Mouse (Mus musculus): ENCODE results near the gene Aox4. TPM values are rescaled to one million over a fixed set of nuclear protein-coding genes. Genes with fewer than 3 reads are reported as not detected.

The Aox4 gene
- polyA plus RNA-seq, 1 experiment from 2014 or later: 2.7 TPM

DNA sequence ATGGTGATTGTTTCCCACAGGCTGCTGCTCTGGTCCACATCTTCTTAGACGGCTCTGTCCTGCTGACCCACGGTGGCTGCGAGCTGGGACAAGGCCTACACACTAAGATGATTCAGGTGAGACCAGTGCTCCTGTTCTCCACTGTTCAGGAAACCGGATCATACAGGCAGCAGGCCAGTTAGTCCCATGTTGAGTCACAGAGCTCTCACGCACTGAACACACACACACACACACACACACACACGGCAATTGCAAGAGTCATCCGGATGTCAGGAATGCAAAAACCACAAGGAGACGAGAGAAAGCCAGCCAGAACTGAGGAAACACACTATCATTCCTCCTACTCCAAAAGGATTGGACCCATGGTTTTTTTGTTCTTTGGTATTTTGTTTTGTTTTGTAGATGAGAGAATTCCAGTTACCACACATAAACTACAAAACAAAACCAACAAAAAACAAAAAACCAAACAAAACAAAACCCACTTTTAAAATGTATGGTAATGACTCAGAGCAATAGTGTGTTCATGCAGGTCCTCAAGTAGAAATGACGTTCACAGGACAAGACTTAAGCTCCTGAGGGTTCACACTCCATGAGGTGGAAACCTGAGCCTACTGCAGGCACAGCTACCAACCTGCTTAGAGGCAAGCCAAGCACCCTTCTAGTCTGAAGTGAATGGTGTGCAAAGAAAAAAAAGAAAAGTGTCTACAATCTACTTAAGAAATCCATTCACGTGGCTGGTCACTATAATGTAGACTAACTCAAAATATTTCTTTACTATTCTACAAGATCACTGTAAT is 47.2 kb downstream of the Aox4 start:
- Histone ChIP-seq H3K4me1 (no peaks in the 10 kb centered on the region; the same call in 1 of the 2 replicates), H3K36me3 (no peaks in the 10 kb centered on the region), H3K4me3 (no peak overlapping the region), H3K27me3 (ENCODE audit: insufficient read depth, poor library complexity, severe bottlenecking) (no peaks in the 10 kb centered on the region), H3K9me3 (no peaks in the 10 kb centered on the region), H3K27ac (no peak overlapping the region)
- 74% methylated on average over 10 of the region's 10 CpGs for WGBS
- DNase-seq (ENCODE audit: low spot score): peak; percentile 62

DNA sequence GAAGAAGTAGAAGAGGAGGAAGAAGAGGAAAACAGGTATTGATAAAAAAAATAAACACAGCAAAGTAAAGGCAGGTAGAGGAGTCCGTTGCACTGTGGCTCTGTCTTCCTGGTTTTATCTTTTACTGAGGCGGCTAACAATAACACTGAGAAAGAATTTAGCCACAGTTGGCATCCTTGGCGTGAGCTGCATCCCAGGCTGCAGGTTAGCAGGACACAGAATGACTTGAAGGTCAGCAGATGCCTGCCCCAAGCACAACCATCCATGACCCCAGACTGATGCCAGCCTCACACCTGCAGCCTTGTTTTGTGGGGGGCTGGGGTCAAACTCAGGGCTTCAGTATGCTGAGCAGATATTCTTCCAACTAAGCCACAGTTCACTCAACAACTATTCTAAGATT is 50.1 kb downstream of the Aox4 start:
- no peak overlapping the region for H3K27ac ChIP-seq
- DNase-seq (ENCODE audit: low spot score): peak; percentile 64
- no peaks in the 10 kb centered on the region for H3K27me3 ChIP-seq (ENCODE audit: insufficient read depth, poor library complexity, severe bottlenecking)
- no peaks in the 10 kb centered on the region for H3K4me1 ChIP-seq
- H3K9me3 ChIP-seq: no peaks in the 10 kb centered on the region
- no peak overlapping the region for H3K4me3 ChIP-seq
- no peaks in the 10 kb centered on the region for H3K36me3 ChIP-seq
- WGBS: 47% methylated on average over 3 of the region's 3 CpGs

DNA sequence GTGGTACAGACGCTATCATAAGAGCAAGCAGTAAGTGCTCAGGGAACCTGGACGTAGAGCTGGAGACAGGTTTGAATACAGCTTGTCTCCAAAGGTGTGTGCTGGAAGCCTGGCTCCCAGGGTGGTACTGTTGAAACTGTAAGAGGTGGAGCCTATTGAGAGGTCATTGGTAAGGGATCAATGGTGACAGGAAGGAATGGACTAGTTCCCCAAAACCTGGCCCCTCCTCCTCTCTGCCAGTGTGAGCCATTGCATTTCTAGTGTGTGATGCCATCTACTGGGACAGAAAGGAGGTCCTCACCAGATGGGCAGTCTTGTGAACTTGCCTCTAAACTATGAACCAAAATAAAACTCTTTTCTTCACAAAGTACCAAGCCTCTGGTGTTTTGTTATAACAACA is 58.0 kb downstream of the Aox4 start:
- no peaks in the 10 kb centered on the region for H3K36me3 ChIP-seq

DNA sequence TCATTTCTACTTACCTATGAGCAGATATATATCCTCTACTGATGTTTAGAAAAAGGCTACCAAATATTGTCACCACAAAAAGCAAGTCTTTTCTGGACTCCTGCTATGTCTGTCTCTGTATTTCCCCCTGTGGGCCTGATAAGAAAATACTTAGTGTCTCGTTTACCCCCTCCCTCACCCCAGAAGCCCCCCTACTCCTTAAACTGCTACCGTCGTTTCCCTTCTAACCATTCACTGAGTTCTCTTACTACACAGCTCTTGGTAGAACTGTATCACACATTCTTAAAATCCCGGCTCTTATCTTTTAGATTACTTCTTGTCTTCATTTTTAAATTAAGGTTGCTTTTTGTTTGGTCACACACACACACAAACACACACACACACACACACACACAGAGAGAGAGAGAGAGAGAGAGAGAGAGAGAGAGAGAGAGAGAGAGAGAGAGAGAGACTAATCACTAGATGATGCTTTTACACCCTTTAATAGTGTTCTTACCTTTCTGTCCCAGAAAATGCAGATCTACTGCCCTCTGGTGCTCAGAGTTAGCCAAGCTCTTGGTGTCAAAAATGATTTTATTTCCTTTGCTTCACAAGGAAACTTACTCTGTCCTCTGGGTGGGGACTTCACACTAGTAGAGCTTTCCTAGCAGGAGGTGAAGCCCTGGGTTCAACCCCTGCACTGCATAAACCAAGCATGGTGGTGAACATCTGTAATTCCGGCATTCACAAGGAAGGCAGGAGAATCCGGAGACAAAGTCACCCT is 60.8 kb downstream of the Aox4 start:
- WGBS: 39% methylated on average over 6 of the region's 6 CpGs
- no peak for DNase-seq (ENCODE audit: low spot score)

More for the DNA sequence above, 58.0 kb downstream of the Aox4 start:
- no peaks in the 10 kb centered on the region for H3K9me3 ChIP-seq
- 81% methylated on average over 2 of the region's 2 CpGs for WGBS
- H3K4me1 ChIP-seq: no peaks in the 10 kb centered on the region
- no peak overlapping the region for H3K4me3 ChIP-seq
- H3K27ac ChIP-seq: no peak overlapping the region
- DNase-seq (ENCODE audit: low spot score): peak; percentile 72
- 0 out of 2 replicates have a peak, but pooled peaks cover 8% of the 10 kb centered on the region for H3K27me3 ChIP-seq (ENCODE audit: insufficient read depth, poor library complexity, severe bottlenecking)

DNA sequence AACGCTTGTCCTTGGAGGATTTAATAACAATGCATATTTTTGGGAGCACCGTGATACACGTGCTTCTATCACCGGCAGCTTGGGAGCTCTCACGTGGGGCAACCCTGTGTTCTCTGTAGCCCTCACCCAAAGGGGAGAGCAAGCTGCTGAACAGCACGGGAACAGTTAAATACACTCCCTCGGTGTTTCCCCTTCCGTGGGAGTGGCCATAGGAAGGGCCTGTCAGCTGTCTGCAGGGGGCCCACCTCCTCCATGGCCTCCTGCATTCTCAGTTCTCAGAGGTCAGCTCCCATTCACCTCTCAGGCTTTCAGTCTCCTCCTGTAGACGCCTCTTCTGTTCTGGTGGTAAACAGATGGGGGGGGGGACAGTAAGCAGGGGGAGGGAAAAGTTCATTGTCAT is 65.7 kb downstream of the Aox4 start:
- H3K9me3 ChIP-seq: no peaks in the 10 kb centered on the region
- peaks cover 5% of the 10 kb centered on the region for H3K4me1 ChIP-seq
- WGBS: 28% methylated on average over 9 of the region's 9 CpGs
- no peak for DNase-seq (ENCODE audit: low spot score)
- H3K4me3 ChIP-seq: no peak overlapping the region
- H3K27ac ChIP-seq: peak overlapping the region; percentile 36; the same call in 1 of the 2 replicates
- no peaks in the 10 kb centered on the region for H3K36me3 ChIP-seq
- peaks cover 5% of the 10 kb centered on the region; the same call in 1 of the 2 replicates for H3K27me3 ChIP-seq (ENCODE audit: insufficient read depth, poor library complexity, severe bottlenecking)

More for the DNA sequence above, 60.8 kb downstream of the Aox4 start:
- Histone ChIP-seq H3K9me3 (no peaks in the 10 kb centered on the region), H3K36me3 (no peaks in the 10 kb centered on the region), H3K4me1 (peaks cover 3% of the 10 kb centered on the region), H3K4me3 (no peak overlapping the region), H3K27me3 (ENCODE audit: insufficient read depth, poor library complexity, severe bottlenecking) (peaks cover 13% of the 10 kb centered on the region; the same call in 1 of the 2 replicates), H3K27ac (no peak overlapping the region)

DNA sequence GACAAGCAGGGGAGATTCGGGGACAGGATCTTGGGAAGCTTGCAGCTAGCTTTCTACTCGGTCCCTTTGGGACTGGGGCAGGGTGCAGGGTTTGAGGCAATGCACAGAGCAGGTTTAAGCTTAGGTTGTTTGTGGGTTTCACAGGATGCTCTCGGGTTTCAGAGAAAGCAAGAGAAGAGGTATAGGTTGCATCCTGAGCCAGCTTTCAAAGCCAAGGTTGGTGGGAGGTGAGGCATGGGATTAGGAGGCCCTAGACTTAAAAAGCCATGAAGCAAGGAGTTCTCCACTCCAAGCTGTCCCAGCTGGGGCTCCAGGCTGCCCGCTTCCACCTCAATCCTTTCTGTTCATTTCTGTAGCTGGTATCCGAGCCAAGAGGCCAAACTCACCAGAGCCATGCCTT is 67.8 kb downstream of the Aox4 start, which contains the start of gene Aox2:
TSS of gene Aox2 (plus strand) at position 301 of the 400 bp plus-strand sequence.
- Histone ChIP-seq H3K9me3 (no peaks in the 10 kb centered on the region), H3K4me3 (no peak within 1 kb of the TSS), H3K27ac (no peak within 1 kb of the TSS), H3K27me3 (ENCODE audit: insufficient read depth, poor library complexity, severe bottlenecking) (peaks cover 10% of the 10 kb centered on the region; the same call in 1 of the 2 replicates), H3K4me1 (peaks cover 5% of the 10 kb centered on the region), H3K36me3 (no peaks in the 10 kb centered on the region)
- WGBS: 67% methylated on average over 5 of the region's 5 CpGs
- DNase-seq (ENCODE audit: low spot score): no peak

DNA sequence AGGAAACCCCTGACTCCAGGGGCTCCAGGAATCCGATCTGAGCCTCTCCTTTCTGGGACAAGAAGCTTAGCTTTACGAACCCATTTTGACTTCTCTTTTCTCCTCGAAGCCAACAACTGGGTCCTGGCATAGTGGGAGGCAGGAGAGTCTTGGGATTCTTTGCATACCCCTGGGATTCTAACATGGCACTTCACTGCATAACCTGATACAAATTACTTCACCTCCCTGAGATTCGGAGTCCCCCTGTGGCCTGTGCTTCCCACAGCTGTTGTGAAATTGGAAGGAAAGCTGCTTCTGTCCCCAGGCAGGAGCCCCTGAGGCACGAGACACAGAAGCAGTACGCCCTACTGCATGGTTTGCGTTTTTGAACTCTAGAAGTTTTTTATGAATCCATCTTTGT is 68.3 kb downstream of the Aox4 start:
- no peak for DNase-seq (ENCODE audit: low spot score)
- no peak overlapping the region for H3K27ac ChIP-seq
- peaks cover 10% of the 10 kb centered on the region; the same call in 1 of the 2 replicates for H3K27me3 ChIP-seq (ENCODE audit: insufficient read depth, poor library complexity, severe bottlenecking)
- peaks cover 5% of the 10 kb centered on the region for H3K4me1 ChIP-seq
- H3K4me3 ChIP-seq: no peak overlapping the region
- no peaks in the 10 kb centered on the region for H3K9me3 ChIP-seq
- H3K36me3 ChIP-seq: no peaks in the 10 kb centered on the region
- WGBS: 66% methylated on average over 7 of the region's 7 CpGs

DNA sequence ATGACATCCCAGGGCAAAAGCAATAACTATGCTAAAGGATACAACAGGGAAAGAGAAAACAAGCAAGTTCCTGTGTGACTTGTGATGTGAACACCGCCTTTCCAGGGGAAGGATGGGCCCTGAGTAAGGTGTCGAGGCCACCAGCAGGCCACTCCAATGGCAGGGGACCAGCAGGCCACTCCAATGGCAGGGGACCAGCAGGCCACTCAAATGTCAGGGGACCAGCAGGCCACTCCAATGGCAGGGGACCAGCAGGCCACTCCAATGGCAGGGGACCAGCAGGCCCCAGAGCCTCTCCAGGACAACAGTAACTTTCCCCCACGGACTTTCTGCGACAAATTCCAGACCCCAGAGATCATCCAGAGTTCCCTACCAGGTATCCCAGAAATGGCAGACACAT is 70.2 kb downstream of the Aox4 start:
- H3K9me3 ChIP-seq: no peaks in the 10 kb centered on the region
- DNase-seq (ENCODE audit: low spot score): no peak
- no peak overlapping the region for H3K27ac ChIP-seq
- no peak overlapping the region for H3K4me3 ChIP-seq
- H3K36me3 ChIP-seq: no peaks in the 10 kb centered on the region
- WGBS: 66% methylated on average over 4 of the region's 4 CpGs
- peaks cover 5% of the 10 kb centered on the region for H3K4me1 ChIP-seq
- H3K27me3 ChIP-seq (ENCODE audit: insufficient read depth, poor library complexity, severe bottlenecking): 0 out of 2 replicates have a peak, but pooled peaks cover 9% of the 10 kb centered on the region

DNA sequence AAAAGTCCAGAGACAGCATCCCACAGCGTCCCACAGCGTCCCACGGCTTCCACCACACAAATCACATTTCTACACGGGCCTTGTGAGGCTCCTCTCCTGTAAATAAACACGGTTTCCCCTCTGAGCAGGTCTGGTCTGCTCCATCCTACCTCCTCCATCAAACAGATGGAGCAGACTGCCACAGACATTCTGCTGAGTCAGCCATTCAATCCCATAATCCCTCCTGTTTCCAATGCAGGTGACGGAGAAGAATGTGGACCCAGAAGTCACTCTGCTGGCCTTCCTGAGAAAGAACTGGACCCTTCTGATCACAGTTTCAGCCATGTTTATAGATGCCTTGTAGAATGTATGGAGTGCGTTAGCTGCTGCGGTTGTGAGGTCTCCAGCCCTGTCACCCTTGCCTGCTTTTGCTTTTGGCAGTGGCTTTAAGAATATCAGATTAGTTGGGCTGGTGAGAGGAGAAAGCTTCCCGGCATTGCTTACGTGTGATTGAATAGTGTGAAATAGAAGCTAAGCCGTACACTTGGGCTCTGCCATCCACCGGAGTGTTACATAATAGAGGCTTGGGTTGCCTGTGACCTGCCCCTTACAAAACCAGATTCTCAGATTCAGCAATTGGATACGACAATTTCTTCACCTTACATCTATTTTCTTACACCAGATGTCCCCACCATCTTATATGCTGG is 70.9 kb downstream of the Aox4 start:
- Histone ChIP-seq H3K27ac (no peak overlapping the region), H3K27me3 (ENCODE audit: insufficient read depth, poor library complexity, severe bottlenecking) (0 out of 2 replicates have a peak, but pooled peaks cover 13% of the 10 kb centered on the region), H3K9me3 (no peaks in the 10 kb centered on the region), H3K4me1 (peaks cover 1% of the 10 kb centered on the region), H3K4me3 (no peak overlapping the region), H3K36me3 (no peaks in the 10 kb centered on the region)
- no peak for DNase-seq (ENCODE audit: low spot score)
- 79% methylated on average over 13 of the region's 13 CpGs for WGBS

DNA sequence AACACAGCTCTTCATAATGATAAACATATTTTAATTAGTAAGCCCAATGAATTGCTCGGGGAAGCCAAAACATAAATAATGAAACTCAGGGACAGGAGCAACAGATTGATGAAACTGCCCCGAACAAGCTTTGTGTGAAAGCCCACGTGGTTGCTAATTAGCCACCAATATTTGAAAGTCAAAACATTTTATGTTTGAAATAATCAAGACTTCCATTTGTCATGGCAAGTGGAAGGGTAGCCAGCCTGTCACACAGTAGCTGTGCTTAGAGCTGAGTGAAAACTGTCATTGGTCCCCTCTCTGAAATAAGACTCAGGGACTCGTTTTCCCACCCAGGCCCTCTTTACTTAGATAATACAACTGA is 71.4 kb downstream of the Aox4 start:
- Histone ChIP-seq H3K27me3 (ENCODE audit: insufficient read depth, poor library complexity, severe bottlenecking) (0 out of 2 replicates have a peak, but pooled peaks cover 13% of the 10 kb centered on the region), H3K9me3 (no peaks in the 10 kb centered on the region), H3K36me3 (no peaks in the 10 kb centered on the region), H3K4me1 (no peaks in the 10 kb centered on the region; the same call in 1 of the 2 replicates), H3K4me3 (no peak overlapping the region), H3K27ac (no peak overlapping the region)
- 73% methylated on average over 4 of the region's 4 CpGs for WGBS
- no peak for DNase-seq (ENCODE audit: low spot score)

DNA sequence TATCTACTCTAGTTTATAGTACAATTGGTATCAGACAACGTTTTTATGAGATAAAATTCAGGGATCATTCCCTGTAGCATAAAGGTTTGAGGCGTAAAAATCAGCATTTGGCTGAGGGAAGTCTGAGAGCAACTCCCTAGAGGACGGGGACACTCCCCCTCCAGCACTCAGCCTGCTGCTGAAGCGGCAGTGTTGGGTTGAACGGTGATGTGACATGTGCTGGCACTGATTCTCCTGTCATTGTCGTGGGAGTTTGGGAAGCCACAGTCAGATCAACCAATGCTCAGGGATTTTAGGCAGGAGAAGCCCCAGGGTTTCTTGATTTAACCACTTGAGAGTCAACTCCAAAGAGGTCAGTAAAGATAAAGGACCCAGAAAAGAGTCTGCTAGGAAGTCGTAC is 74.3 kb downstream of the Aox4 start:
- Histone ChIP-seq H3K36me3 (no peaks in the 10 kb centered on the region), H3K4me1 (no peaks in the 10 kb centered on the region), H3K27me3 (ENCODE audit: insufficient read depth, poor library complexity, severe bottlenecking) (peaks cover 13% of the 10 kb centered on the region; the same call in 1 of the 2 replicates), H3K27ac (no peak overlapping the region), H3K4me3 (no peak overlapping the region), H3K9me3 (no peaks in the 10 kb centered on the region)
- no peak for DNase-seq (ENCODE audit: low spot score)
- 37% methylated on average over 7 of the region's 7 CpGs for WGBS

DNA sequence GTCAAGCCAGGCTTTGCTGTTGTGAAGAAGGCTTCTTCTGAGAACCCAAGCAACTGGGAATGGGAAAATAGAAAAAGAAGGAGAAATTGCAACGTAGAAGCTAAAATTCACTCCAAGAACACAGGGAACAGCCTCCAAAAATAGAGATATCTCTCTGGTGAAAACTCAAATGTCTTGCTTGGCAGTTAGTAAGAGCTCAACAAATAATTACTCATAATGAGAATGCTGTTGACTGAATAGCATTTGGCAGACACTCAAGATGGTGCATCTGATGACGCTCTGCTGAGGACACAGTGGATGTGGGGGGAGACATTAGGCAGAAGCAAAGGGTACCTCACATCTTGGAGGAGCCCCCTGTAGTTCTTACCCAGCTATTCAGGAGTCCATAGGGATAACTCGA is 77.9 kb downstream of the Aox4 start:
- no peaks in the 10 kb centered on the region for H3K9me3 ChIP-seq
- H3K4me1 ChIP-seq: peaks cover 21% of the 10 kb centered on the region; the same call in 1 of the 2 replicates
- no peaks in the 10 kb centered on the region for H3K36me3 ChIP-seq
- H3K4me3 ChIP-seq: no peak overlapping the region
- H3K27ac ChIP-seq: no peak overlapping the region
- 73% methylated on average over 3 of the region's 3 CpGs for WGBS
- no peak for DNase-seq (ENCODE audit: low spot score)
- H3K27me3 ChIP-seq (ENCODE audit: insufficient read depth, poor library complexity, severe bottlenecking): peaks cover 7% of the 10 kb centered on the region; the same call in 1 of the 2 replicates
